14 mouse cellular contexts compared by ENCODE assay signal in genomic region chr13:37828928-37829327, GRCm38 (mm10). TPM values are rescaled to one million over a fixed set of nuclear protein-coding genes. Genes with fewer than 3 reads are reported as not detected.
DNase-seq lines count a peak whose midpoint lies in the region; ATAC-seq and TF ChIP-seq lines count a peak whose summit lies in the region.
"Had no signal": no experiment of that assay in that cellular context is flagged by ENCODE, and none has a peak within 500 bp of the region (broad histone marks: within the 10 kb centered on the region; RNA-seq: fewer than 3 reads in every experiment).

No protein-coding gene starts in this region.

- peak overlapping the region; percentile 94 for H3K4me2 ChIP-seq in heart, embryonic 11.5 days
- H3K4me2 ChIP-seq in liver, embryonic 13.5 days, result peak overlapping the region; percentile 97

- 35% methylated on average over 6 of the region's 6 CpGs for WGBS in heart, embryonic 11.5 days (ENCODE audit: insufficient replicate concordance)
- 50% methylated on average over 6 of the region's 6 CpGs for WGBS in liver, embryonic 13.5 days (ENCODE audit: insufficient replicate concordance)

- H3K9me3 ChIP-seq in heart, embryonic 11.5 days (replicated peaks; ENCODE audit: control insufficient read depth, low read length), result no peaks in the 10 kb centered on the region
- H3K9me3 ChIP-seq in liver, embryonic 13.5 days (replicated peaks), result no peaks in the 10 kb centered on the region

- no peaks in the 10 kb centered on the region for H3K36me3 ChIP-seq in heart, embryonic 11.5 days (ENCODE audit: control insufficient read depth, insufficient read depth, low read length)
- H3K36me3 ChIP-seq in liver, embryonic 13.5 days, result no peaks in the 10 kb centered on the region

- peaks cover 56% of the 10 kb centered on the region for H3K4me1 ChIP-seq in heart, embryonic 11.5 days (ENCODE audit: control insufficient read depth, insufficient read depth, low read length)
- peaks cover 83% of the 10 kb centered on the region for H3K4me1 ChIP-seq in liver, embryonic 13.5 days (replicated peaks)

- DNase-seq in heart, adult 9 months (ENCODE audit: low spot score in 2 of 2), result no peak
- DNase-seq in layer of hippocampus, adult 2 months (ENCODE audit: low spot score in 2 of 2), result no peak
- no peak for DNase-seq in layer of hippocampus, postnatal 14 days (ENCODE audit: low spot score in 2 of 2)
- DNase-seq in brain, embryonic 14.5 days (ENCODE audit: low read depth), result peak; percentile 28
- no peak for DNase-seq in liver, embryonic 13.5 days
- no peak for DNase-seq in retina, embryonic 14.5 days (ENCODE audit: low spot score)
- DNase-seq: adrenal gland, postnatal 36 days; cerebellum, adult 9-10 months; gastrocnemius, postnatal 25 days; lung, postnatal 36 days; retina, postnatal 1 day had no signal

- H3K27ac ChIP-seq in heart, embryonic 11.5 days (ENCODE audit: low read depth, low read length), result no peak overlapping the region
- H3K27ac ChIP-seq in layer of hippocampus, adult 2 months, result 0 out of 2 replicates have a peak overlapping the region, but pooled peaks have one; percentile 39
- H3K27ac ChIP-seq in liver, embryonic 13.5 days, result no peak overlapping the region
- H3K27ac ChIP-seq: kidney, postnatal 0 days had no signal

- no peak overlapping the region for H3K4me3 ChIP-seq in heart, embryonic 11.5 days (ENCODE audit: low read depth, low read length)
- H3K4me3 ChIP-seq in layer of hippocampus, adult 2 months, result no peak overlapping the region
- no peak overlapping the region for H3K4me3 ChIP-seq in liver, embryonic 13.5 days (replicated peaks)

- no peak overlapping the region for H3K9ac ChIP-seq in heart, embryonic 11.5 days (ENCODE audit: low read depth, low read length)
- H3K9ac ChIP-seq in liver, embryonic 13.5 days, result no peak overlapping the region

- ATAC-seq in heart, embryonic 11.5 days (replicated peaks; ENCODE audit: insufficient number of reproducible peaks, low FRiP score, low TSS enrichment), result no peak
- ATAC-seq in liver, embryonic 13.5 days (ENCODE audit: low read depth), result no peak
- ATAC-seq in megakaryocyte progenitor cell, adult 5-6 weeks (replicated peaks; ENCODE audit: poor library complexity), result no peak

- H3K27me3 ChIP-seq in heart, embryonic 11.5 days (ENCODE audit: control insufficient read depth, insufficient read depth, low read length), result no peaks in the 10 kb centered on the region
- no peaks in the 10 kb centered on the region for H3K27me3 ChIP-seq in liver, embryonic 13.5 days

- TF ChIP-seq CTCF in layer of hippocampus, adult 2 months (conservative IDR thresholded peaks at IDR 0.05), result no peak
- TF ChIP-seq CTCF in brain, embryonic 14.5 days (IDR thresholded peaks at IDR 0.05; ENCODE audit: borderline replicate concordance, extremely low read depth, insufficient read depth, insufficient read length), result no peak

- no peak for TF ChIP-seq POLR2A in brain, embryonic 14.5 days (IDR thresholded peaks at IDR 0.05; ENCODE audit: borderline replicate concordance, extremely low read depth, insufficient read depth, insufficient read length, poor library complexity, severe bottlenecking)

RNA-seq across cellular contexts. Expression of gene Rreb1, which starts 50.7 kb away (rescaled TPM):
- polyA plus RNA-seq in heart, embryonic 11.5 days (2014; fragmentation: Nextera tagmentation; extraction: Ambion mirVana), result 11.4 and 16.6 TPM in 2 replicates
- total RNA-seq in layer of hippocampus, adult 2 months (2021), result 100 to 1,000 TPM in 1 of 2 experiments, 10 to 100 TPM in 1; 74.1 to 104 TPM
- total RNA-seq in layer of hippocampus, postnatal 14 days (2021), result 10 to 100 TPM; 35.2 to 35.7 TPM
- 5.2 and 8.0 TPM in 2 replicates for polyA plus RNA-seq in brain, embryonic 14.5 days (2012; rRNA removed)
- 4.8 and 5.1 TPM in 2 replicates for polyA plus RNA-seq in liver, embryonic 13.5 days (2015; fragmentation: Nextera tagmentation; extraction: Ambion mirVana)
- 58.0 and 62.9 TPM in 2 replicates for total RNA-seq in megakaryocyte progenitor cell, adult 5-6 weeks (2015)
- total RNA-seq in megakaryocyte progenitor cell, adult 5-6 weeks (2017), result 14.7 and 19.4 TPM in 2 replicates
